Mouse (Mus musculus) kidney, embryonic 16.5 days (tissue): ENCODE data around the gene Tagln2. TPM values are rescaled to one million over a fixed set of nuclear protein-coding genes. Genes with fewer than 3 reads are reported as not detected.

Source experiments
- ATAC-seq: fragments of 200-750 bp; cut with Nextera tagmentation; 2 replicates; pipeline ENCODE4 v1.8.0; 2017; ENCODE audit warnings: moderate TSS enrichment; ENCODE audit not compliant: low FRiP score, low TSS enrichment
- H3K27ac ChIP-seq: fragments of 300-500 bp; sonication (generic); 2 replicates; pipeline ENCODE4 v1.5.1; 2014; ENCODE audit warnings: low read length
- H3K27me3 ChIP-seq: fragments of 300-500 bp; sonication (generic); 2 replicates; pipeline ENCODE4 v1.6.1; 2014; ENCODE audit warnings: low read length, control low read depth, mixed read lengths; ENCODE audit not compliant: insufficient read depth
- H3K36me3 ChIP-seq: fragments of 300-500 bp; sonication (generic); 2 replicates; pipeline ENCODE4 v1.6.1; 2014; ENCODE audit warnings: low read length, control low read depth, mixed read lengths; ENCODE audit not compliant: insufficient read depth
- H3K4me1 ChIP-seq: fragments of 300-500 bp; sonication (generic); 2 replicates; pipeline ENCODE4 v1.6.1; 2014; ENCODE audit warnings: low read length, control low read depth, mixed read lengths; ENCODE audit not compliant: insufficient read depth
- H3K4me2 ChIP-seq: fragments of 300-500 bp; sonication (generic); replicated peaks from 2 replicates; pipeline ENCODE4 v1.6.1; 2014; ENCODE audit warnings: low read depth, low read length
- H3K4me3 ChIP-seq: fragments of 300-500 bp; sonication (generic); 2 replicates; pipeline ENCODE4 v1.5.1; 2014; ENCODE audit warnings: mild to moderate bottlenecking, low read length
- H3K9ac ChIP-seq: fragments of 300-500 bp; sonication (generic); replicated peaks from 2 replicates; pipeline ENCODE4 v1.6.1; 2014; ENCODE audit warnings: low read length
- H3K9me3 ChIP-seq: fragments of 300-500 bp; sonication (generic); 2 replicates; pipeline ENCODE4 v1.6.1; 2016; ENCODE audit warnings: low read length, control low read depth
- WGBS: fragments of 180-500 bp; shearing (Covaris S2); extraction: QIAGEN DNeasy Blood & Tissue Kit; methylation state at CpG from one replicate; pipeline ENCODE4 v1.1.7; 2014; 5-methylcytosine and 5-hydroxymethylcytosine counted together
- polyA plus RNA-seq: library from polyadenylated mRNA; unstranded; fragments of >200 nt; fragmentation: Nextera tagmentation; extraction: Ambion mirVana; gene quantifications from 2 replicates; pipeline ENCODE4 v1.2.1, GENCODE M21; 2015

Tagln2 gene
- polyA plus RNA-seq, 1 experiment from 2014 or later, result 282 TPM

GRCm38 (mm10) chr1:172530544-172531220 lies 30.8 kb downstream of the Tagln2 start:
- Histone ChIP-seq H3K4me2 (no peak overlapping the region), H3K27ac (no peak overlapping the region), H3K36me3 (no peaks in the 10 kb centered on the region), H3K27me3 (peaks cover 7% of the 10 kb centered on the region; the same call in 1 of the 2 replicates), H3K9me3 (no peaks in the 10 kb centered on the region), H3K9ac (no peak overlapping the region), H3K4me1 (peaks cover 16% of the 10 kb centered on the region), H3K4me3 (no peak overlapping the region)
- WGBS, result 21% methylated on average over 8 of the region's 8 CpGs
- ATAC-seq, result peak; percentile 37

GRCm38 (mm10) chr1:172532551-172532950 lies 32.7 kb downstream of the Tagln2 start:
- ATAC-seq, result peak; percentile 74; the same call in 1 of the 2 replicates
- peak overlapping the region; percentile 40 for H3K4me3 ChIP-seq
- peak overlapping the region; percentile 58 for H3K4me2 ChIP-seq
- no peaks in the 10 kb centered on the region for H3K9me3 ChIP-seq
- 2% methylated on average over 13 of the region's 13 CpGs for WGBS
- H3K4me1 ChIP-seq, result peaks cover 16% of the 10 kb centered on the region
- H3K27me3 ChIP-seq, result peaks cover 1% of the 10 kb centered on the region; the same call in 1 of the 2 replicates
- H3K36me3 ChIP-seq, result no peaks in the 10 kb centered on the region
- H3K27ac ChIP-seq, result no peak overlapping the region
- peak overlapping the region; percentile 53 for H3K9ac ChIP-seq

GRCm38 (mm10) chr1:172535116-172535515 lies 35.3 kb downstream of the Tagln2 start:
- H3K4me3 ChIP-seq, result no peak overlapping the region
- H3K9ac ChIP-seq, result no peak overlapping the region
- peaks cover 16% of the 10 kb centered on the region for H3K4me1 ChIP-seq
- H3K27ac ChIP-seq, result no peak overlapping the region
- H3K27me3 ChIP-seq, result no peaks in the 10 kb centered on the region
- 85% methylated on average over 16 of the region's 16 CpGs for WGBS
- ATAC-seq, result no peak
- no peaks in the 10 kb centered on the region for H3K36me3 ChIP-seq
- no peaks in the 10 kb centered on the region for H3K9me3 ChIP-seq
- no peak overlapping the region for H3K4me2 ChIP-seq

- Histone ChIP-seq H3K27me3 (no peaks in the 10 kb centered on the region), H3K4me2 (no peak overlapping the region), H3K36me3 (no peaks in the 10 kb centered on the region), H3K4me1 (no peaks in the 10 kb centered on the region), H3K4me3 (no peak overlapping the region), H3K27ac (no peak overlapping the region), H3K9me3 (no peaks in the 10 kb centered on the region), H3K9ac (no peak overlapping the region)
- 72% methylated on average over 6 of the region's 6 CpGs for WGBS
- no peak for ATAC-seq
Observed at GRCm38 (mm10) chr1:172539827-172540226, 40.0 kb downstream of the Tagln2 start.

- Histone ChIP-seq H3K9ac (no peak overlapping the region), H3K4me3 (no peak overlapping the region), H3K9me3 (no peaks in the 10 kb centered on the region), H3K27me3 (no peaks in the 10 kb centered on the region), H3K27ac (no peak overlapping the region), H3K4me1 (no peaks in the 10 kb centered on the region), H3K4me2 (no peak overlapping the region), H3K36me3 (no peaks in the 10 kb centered on the region)
- no peak for ATAC-seq
- WGBS, result 58% methylated on average over 11 of the region's 11 CpGs
Observed at GRCm38 (mm10) chr1:172540283-172540820, 40.5 kb downstream of the Tagln2 start.

GRCm38 (mm10) chr1:172546062-172546461 lies 46.2 kb downstream of the Tagln2 start:
- WGBS, result 79% methylated on average over 4 of the region's 4 CpGs
- Histone ChIP-seq H3K4me1 (peaks cover 15% of the 10 kb centered on the region), H3K4me3 (no peak overlapping the region), H3K36me3 (no peaks in the 10 kb centered on the region), H3K4me2 (no peak overlapping the region), H3K9ac (no peak overlapping the region), H3K27ac (no peak overlapping the region), H3K27me3 (no peaks in the 10 kb centered on the region), H3K9me3 (no peaks in the 10 kb centered on the region)
- no peak for ATAC-seq

- peaks cover 18% of the 10 kb centered on the region for H3K4me1 ChIP-seq
- no peak overlapping the region for H3K27ac ChIP-seq
- no peak overlapping the region for H3K4me3 ChIP-seq
- no peaks in the 10 kb centered on the region for H3K36me3 ChIP-seq
- no peak for ATAC-seq
- no peaks in the 10 kb centered on the region for H3K9me3 ChIP-seq
- WGBS, result 40% methylated on average over 7 of the region's 7 CpGs
- H3K4me2 ChIP-seq, result no peak overlapping the region
- no peak overlapping the region for H3K9ac ChIP-seq
- no peaks in the 10 kb centered on the region for H3K27me3 ChIP-seq
Observed at GRCm38 (mm10) chr1:172548501-172548900, 48.7 kb downstream of the Tagln2 start.

- H3K4me1 ChIP-seq, result peaks cover 21% of the 10 kb centered on the region
- H3K36me3 ChIP-seq, result no peaks in the 10 kb centered on the region
- peak overlapping the region; percentile 78 for H3K4me2 ChIP-seq
- no peak overlapping the region for H3K9ac ChIP-seq
- 18% methylated on average over 2 of the region's 2 CpGs for WGBS
- peak overlapping the region; percentile 63; the same call in 1 of the 2 replicates for H3K4me3 ChIP-seq
- no peaks in the 10 kb centered on the region for H3K27me3 ChIP-seq
- no peaks in the 10 kb centered on the region for H3K9me3 ChIP-seq
- no peak for ATAC-seq
- no peak overlapping the region for H3K27ac ChIP-seq
Observed at GRCm38 (mm10) chr1:172549314-172549713, 49.5 kb downstream of the Tagln2 start.

- Histone ChIP-seq H3K36me3 (no peaks in the 10 kb centered on the region), H3K27ac (peak overlapping the region; percentile 46), H3K4me3 (peak overlapping the region; percentile 63), H3K4me1 (peaks cover 24% of the 10 kb centered on the region), H3K27me3 (no peaks in the 10 kb centered on the region), H3K9me3 (no peaks in the 10 kb centered on the region), H3K9ac (peak overlapping the region; percentile 68), H3K4me2 (peak overlapping the region; percentile 78)
- ATAC-seq, result no peak
- 6% methylated on average over 8 of the region's 8 CpGs for WGBS
Observed at GRCm38 (mm10) chr1:172549717-172550116, 49.9 kb downstream of the Tagln2 start.

- Histone ChIP-seq H3K4me2 (peak overlapping the region; percentile 78), H3K27me3 (no peaks in the 10 kb centered on the region), H3K27ac (peak overlapping the region; percentile 46), H3K4me1 (peaks cover 30% of the 10 kb centered on the region), H3K4me3 (peak overlapping the region; percentile 63), H3K9ac (peak overlapping the region; percentile 68), H3K36me3 (no peaks in the 10 kb centered on the region), H3K9me3 (no peaks in the 10 kb centered on the region)
- ATAC-seq, result peak; percentile 92
- WGBS, result 0% methylated on average over 8 of the region's 8 CpGs
Observed at GRCm38 (mm10) chr1:172550551-172550951, 50.7 kb downstream of the Tagln2 start.
